Mouse (Mus musculus): ENCODE measurements around the gene Tmigd3.

Tmigd3 gene

DNA sequence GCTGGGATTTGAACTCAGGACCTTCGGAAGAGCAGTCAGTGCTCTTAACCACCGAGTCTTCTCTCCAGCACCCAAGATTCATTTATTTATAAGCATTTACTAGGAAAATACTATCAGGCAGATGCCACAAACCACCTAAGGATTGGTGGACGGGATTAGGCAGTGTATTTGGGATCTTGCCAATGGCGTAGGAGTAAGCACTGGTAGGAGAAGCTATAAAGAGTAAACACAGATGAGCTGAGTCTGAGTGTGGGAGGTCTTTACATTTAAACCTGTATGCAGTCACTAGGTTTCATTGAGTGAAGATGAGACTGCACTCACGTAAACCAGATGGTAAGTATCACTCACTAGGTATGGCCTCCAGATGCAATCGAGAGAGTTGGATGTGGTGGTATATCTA is 63.2 kb downstream of the Tmigd3 start:
- no peak for DNase-seq (ENCODE audit: low spot score in 2 of 2)

DNA sequence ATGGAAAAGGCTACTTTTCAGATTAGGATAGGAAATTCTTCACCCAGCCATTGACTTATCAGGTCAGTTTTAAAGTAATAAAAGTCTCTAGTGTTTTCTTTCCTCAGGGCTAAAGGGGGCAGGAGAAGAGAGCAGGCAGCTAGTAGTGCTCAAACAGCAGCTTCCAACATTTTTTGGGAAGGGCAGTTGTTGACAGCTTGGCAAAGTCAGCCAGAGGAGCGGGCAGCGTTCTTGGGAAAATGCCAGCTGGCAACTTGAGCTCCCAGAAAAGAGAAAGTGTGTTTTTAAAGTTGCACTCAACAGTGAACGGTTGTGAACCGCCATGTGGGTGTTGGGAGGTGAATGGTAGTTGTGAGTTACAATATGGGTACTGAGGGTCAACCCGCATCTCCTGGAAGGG is 64.3 kb downstream of the Tmigd3 start:
- DNase-seq (ENCODE audit: low spot score in 2 of 2): no peak

DNA sequence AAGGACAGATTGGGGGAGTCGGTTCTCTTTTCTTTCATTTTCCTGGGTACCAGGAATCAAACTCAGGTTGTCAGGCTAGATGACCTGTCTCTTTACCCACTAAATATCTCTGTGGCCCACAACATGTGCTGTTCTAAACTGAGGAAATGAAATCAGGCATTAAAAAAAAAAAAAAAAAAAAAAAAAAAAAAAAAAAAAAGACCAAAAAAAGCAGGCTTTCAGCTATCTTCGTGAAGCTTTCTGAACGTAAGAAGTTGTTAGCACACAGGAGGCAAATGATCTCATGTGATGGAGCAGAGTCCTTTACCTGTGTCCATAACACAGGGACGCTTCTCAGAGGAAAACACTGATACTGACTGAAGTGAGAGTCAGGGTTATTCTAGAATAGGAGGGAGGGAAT is 65.4 kb downstream of the Tmigd3 start:
- no peak for DNase-seq (ENCODE audit: low spot score in 2 of 2)

DNA sequence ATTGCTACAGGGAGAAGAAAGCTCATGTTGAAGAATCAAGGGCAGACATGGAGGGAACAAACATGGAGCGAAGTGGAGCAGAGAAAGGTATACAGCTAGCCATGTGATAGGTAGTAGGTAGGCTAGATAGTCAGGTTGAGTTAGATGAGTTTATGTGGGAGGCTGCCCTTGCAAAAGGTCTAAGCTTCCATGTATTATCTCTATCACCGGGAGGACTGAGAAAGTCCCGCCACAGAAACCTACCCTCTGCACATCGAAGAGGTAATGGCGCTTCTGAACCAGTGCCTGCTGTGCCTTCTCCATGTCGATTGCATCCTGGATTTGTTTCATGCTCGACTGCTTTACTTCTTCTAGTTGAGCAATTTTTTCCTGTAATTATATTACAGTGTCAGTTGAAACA is 80.6 kb downstream of the Tmigd3 start:
- DNase-seq (ENCODE audit: low spot score in 2 of 2): no peak

DNA sequence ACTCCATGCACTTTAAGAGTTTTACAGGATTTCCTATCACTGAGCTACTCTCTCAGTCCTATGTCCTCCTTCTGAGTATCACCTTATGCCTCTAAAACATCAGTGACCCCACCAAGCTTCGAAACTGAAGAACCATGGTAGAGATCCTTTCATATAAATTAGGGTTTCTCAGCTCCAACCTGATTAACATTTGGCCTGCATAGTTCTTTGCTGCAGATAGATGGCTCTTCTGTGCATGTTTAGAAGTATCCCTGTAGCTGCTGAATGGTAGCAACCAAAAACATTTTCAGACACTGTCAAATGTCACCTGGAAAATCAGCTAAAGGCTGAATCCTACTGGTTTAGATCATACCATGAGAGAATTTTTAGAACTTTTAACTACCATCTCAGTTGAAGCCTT is 86.5 kb downstream of the Tmigd3 start:
- DNase-seq (ENCODE audit: low spot score in 2 of 2): no peak

DNA sequence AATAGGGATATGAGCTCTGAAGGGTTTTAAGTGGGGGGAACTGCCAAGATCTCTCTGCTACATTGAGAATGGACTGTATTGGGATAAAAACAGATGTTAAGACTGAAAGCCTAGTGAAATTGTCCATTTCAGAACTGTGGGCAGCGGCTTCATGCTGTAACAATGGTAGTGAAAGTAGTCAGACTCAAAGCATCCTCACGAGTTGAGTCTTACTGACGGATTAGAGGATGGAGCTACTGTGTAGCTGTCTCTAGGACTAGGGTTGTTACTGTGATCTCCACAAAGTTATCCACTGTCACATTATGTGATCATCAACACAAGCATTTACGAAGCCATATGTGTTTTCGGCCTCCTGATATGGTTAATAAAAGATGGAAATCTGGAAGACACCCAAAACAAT is 87.5 kb downstream of the Tmigd3 start:
- no peak for DNase-seq (ENCODE audit: low spot score in 2 of 2)

DNA sequence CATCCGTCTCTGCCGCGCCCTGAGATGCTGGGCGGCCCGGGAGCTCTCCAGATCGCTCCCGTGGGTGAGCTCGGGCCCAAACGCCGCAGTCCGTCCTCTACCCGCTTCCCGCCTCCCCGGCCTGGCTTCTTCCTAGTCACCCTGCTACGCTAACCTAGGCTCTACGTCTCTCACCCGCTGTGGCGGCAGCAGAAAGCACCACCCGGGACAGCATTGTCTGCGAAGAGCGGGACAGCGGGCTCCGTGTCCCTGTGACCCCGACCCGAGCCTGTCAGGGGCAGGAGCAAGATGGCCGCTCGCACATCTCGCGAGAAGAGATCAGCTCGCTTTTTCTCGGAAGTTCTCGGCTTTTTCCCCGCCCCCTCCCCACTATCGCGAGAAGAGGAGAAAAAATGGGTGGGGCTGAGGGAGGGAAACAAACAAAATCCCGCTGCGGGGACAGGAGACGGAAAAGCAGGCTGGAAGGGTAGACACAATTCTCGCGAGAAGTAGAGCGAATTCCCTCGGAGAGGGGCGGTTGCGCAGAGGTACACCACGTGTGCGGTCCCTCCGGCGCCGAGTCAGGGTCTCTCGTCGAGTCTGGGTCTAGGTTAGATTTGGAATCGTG is 88.4 kb downstream of the Tmigd3 start, which contains the start of gene Wdr77:
Wdr77 (plus strand) TSS at position 396 of the 607 bp plus-strand sequence.
- peak; percentile 92 to 96 for DNase-seq (ENCODE audit: low spot score in 2 of 2)

DNA sequence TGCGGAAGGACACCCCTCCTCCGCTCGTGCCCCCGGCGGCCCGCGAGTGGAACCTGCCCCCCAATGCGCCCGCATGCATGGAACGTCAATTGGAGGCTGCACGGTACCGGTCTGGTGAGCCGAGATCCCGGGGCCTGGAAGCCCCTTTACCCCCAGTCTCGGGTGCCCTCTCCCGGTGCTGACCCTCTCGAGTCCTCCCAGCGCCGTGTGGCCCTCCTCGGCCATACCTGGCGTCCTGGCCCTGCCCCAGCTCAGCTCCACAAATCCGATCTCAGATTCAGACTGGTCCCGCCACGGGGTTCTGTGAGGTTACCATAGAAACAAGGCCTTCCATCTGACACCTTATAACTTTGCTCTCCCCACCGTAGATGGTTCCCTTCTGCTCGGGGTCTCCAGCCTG is 88.9 kb downstream of the Tmigd3 start:
- no peak for DNase-seq (ENCODE audit: low spot score in 2 of 2)

DNA sequence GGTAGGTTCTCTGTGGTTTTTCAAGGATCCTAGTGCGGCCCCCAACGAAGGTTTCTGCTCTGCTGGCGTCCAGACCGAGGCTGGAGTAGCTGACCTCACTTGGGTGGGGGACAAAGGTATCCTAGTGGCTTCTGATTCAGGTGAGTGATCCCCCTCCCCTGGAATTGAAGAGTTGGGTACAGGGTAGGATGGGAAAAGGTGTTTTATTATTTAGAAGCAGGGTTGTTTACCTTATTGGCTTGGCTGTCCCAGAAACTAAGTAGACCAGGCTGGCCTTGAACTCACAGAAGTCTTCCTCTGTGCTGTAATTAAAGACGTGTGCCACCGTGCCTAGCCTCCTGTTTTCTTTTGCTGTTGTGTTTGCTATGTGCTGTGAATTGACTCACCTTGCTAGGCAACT is 89.3 kb downstream of the Tmigd3 start, which contains the start of gene Atp5f1:
Atp5f1 (minus strand) TSS at position 101 of the 400 bp plus-strand sequence.
- no peak for DNase-seq (ENCODE audit: low spot score in 2 of 2)

DNA sequence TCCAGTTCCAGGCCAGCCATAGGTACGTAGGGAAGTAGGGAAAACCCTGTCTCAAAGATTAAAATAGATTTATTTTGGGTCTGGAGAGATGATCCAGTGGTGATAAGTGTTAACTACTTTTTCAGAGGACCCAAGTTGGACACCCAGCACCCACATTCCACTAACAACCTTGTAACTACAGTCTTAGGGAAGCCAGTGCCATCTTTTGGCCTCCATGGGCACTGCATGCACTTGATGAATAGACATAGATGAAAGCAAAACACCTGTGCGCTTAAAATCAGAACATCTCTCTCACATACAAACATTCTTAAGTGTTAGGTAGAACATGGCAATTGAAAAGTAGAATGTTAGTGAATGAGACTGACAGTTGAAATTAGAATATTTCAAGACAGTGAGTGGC is 90.0 kb downstream of the Tmigd3 start:
- peak in 1 of 2 experiments; percentile 4 for DNase-seq (ENCODE audit: low spot score in 2 of 2)

DNA sequence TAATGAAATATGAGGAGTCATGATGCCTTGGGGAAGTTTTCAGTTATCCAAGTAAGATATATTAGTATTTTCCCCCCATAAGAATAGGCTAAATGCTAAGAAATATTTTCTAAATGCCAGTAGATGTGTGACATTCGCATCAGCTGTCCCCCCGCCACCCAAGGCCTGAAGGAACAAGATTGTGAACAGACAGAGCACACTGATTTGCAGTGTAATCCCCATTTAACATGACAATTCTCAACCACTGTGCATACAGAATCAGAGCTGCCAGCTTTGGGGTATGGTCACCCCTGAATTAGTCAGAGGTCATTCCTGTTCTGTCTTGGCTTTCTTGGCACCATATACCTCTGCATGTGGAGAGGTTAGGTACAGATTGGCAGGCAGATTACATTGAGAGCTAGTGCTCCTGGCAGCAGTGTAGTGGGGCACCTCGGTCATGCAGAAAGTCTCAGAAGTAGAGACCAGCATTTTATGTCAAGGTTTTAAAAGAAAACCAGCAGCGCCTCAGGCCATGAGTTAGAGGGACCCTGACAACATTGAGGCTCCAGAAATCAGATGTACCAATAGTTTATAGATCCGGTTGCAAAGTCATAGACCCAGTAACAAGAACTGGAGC is 101.2 kb downstream of the Tmigd3 start:
- no peak for DNase-seq (ENCODE audit: low spot score in 2 of 2)

DNA sequence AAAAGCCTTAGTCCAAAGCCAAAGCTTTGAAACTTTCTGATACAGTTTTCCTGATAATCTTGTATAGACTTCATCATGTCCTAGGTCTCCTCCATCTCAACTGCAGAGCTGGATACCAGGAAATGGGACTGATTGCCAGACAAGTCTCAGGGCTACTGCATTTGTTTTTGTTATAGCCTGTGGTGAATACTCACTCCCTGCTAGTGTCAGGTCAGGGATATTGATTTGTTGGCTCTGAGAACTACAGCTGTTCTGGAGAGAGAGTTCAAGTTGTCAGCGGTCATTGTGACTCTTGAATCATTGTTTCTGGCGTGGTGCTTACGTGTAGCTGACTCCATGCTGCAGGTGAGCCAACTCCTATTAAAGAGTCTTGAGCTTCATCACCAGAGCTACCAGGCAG is 102.7 kb downstream of the Tmigd3 start, which contains the start of gene Ovgp1:
Ovgp1 (plus strand) TSS at position 301 of the 400 bp plus-strand sequence.
- DNase-seq (ENCODE audit: low spot score in 2 of 2): no peak
